Mouse (Mus musculus) liver, embryonic 13.5 days (tissue): ENCODE data around the gene Adam12. TPM values are rescaled to one million over a fixed set of nuclear protein-coding genes. Genes with fewer than 3 reads are reported as not detected.

ENCODE experiments used
- ATAC-seq: fragments of 200-750 bp; cut with Nextera tagmentation; 2 replicates; pipeline ENCODE4 v1.8.0; 2017; ENCODE audit warnings: low read depth, mild to moderate bottlenecking, moderate number of reproducible peaks, moderate library complexity
- DNase-seq: peaks from one replicate; pipeline ENCODE4 v3.0.0; 2022
- H3K27ac ChIP-seq: fragments of 300-500 bp; sonication (generic); 2 replicates; pipeline ENCODE4 v1.5.1; 2015; ENCODE audit warnings: moderate library complexity, mild to moderate bottlenecking, inconsistent platforms
- H3K27me3 ChIP-seq: fragments of 300-500 bp; sonication (generic); 2 replicates; pipeline ENCODE4 v1.6.1; 2015; ENCODE audit warnings: mild to moderate bottlenecking, inconsistent platforms
- H3K36me3 ChIP-seq: fragments of 300-500 bp; sonication (generic); 2 replicates; pipeline ENCODE4 v1.6.1; 2015; ENCODE audit warnings: mild to moderate bottlenecking, inconsistent platforms
- H3K4me1 ChIP-seq: fragments of 300-500 bp; sonication (generic); replicated peaks from 2 replicates; pipeline ENCODE4 v1.6.1; 2015; ENCODE audit warnings: inconsistent platforms
- H3K4me2 ChIP-seq: fragments of 300-500 bp; sonication (generic); 2 replicates; pipeline ENCODE4 v1.6.1; 2015; ENCODE audit warnings: inconsistent platforms, mild to moderate bottlenecking, moderate library complexity
- H3K4me3 ChIP-seq: fragments of 300-500 bp; sonication (generic); replicated peaks from 2 replicates; pipeline ENCODE4 v1.5.1; 2015; ENCODE audit warnings: mild to moderate bottlenecking, inconsistent platforms
- H3K9ac ChIP-seq: fragments of 300-500 bp; sonication (generic); 2 replicates; pipeline ENCODE4 v1.6.1; 2015; ENCODE audit warnings: mild to moderate bottlenecking, inconsistent platforms
- H3K9me3 ChIP-seq: fragments of 300-500 bp; sonication (generic); replicated peaks from 2 replicates; pipeline ENCODE4 v1.6.1; 2016; ENCODE audit warnings: inconsistent platforms
- WGBS: fragments of 180-500 bp; shearing (Covaris S2); methylation state at CpG from one replicate; pipeline ENCODE4 v1.1.7; 2015; ENCODE audit not compliant: insufficient replicate concordance; 5-methylcytosine and 5-hydroxymethylcytosine counted together
- polyA plus RNA-seq: library from polyadenylated mRNA; unstranded; fragments of >200 nt; fragmentation: Nextera tagmentation; extraction: Ambion mirVana; gene quantifications from 2 replicates; pipeline ENCODE4 v1.2.1, GENCODE M21; 2015

The Adam12 gene
- polyA plus RNA-seq, 1 experiment from 2014 or later: 1.5 TPM

DNA sequence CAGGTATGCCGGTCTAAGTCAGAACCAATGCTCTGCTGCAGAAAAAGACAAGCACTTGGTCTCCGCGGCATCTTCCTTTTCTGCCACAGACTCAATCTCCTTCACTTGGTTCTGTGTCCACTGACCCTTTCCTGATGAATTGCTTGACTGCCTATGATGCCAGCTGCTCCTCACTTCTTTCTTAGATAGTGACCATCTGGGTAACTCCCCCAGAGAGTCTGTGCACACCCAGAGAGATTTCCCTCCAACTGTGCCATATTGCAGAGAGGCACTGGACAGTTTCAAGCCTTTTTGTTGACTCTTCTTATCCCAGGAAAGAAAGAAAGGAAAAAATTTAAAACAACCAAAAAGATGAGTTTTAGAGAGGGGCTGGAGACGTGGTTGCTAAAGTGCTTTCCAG is 310.7 kb downstream of the Adam12 start:
- H3K4me1 ChIP-seq: no peaks in the 10 kb centered on the region; the same call in 1 of the 2 replicates
- H3K9me3 ChIP-seq: no peaks in the 10 kb centered on the region
- H3K27ac ChIP-seq: no peak overlapping the region
- no peaks in the 10 kb centered on the region for H3K27me3 ChIP-seq
- ATAC-seq: no peak
- H3K9ac ChIP-seq: no peak overlapping the region
- whole genome bisulfite sequencing: 80% methylated on average over 4 of the region's 4 CpGs
- no peak overlapping the region for H3K4me3 ChIP-seq
- H3K4me2 ChIP-seq: no peak overlapping the region
- DNase-seq: no peak
- no peaks in the 10 kb centered on the region for H3K36me3 ChIP-seq

DNA sequence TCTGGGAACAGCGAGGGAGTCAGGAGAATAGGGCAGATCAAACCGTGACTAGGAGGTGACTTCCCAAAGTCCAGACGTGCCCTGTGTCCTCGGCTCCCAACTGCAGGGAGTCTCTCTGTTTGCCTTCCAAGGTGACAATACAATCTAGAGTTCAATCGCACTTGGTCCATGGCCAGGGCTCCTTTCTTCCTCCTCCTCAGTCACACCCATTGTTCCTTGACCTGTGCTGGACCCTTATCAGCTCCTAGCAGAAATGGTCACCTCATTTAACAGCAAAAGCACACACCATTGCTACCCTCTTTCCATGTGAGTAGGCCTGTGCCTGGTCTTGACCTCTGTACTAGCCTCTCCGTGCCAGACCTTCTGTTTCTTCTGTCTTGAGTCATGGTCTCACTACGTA is 311.2 kb downstream of the Adam12 start:
- no peak overlapping the region for H3K27ac ChIP-seq
- no peak for ATAC-seq
- H3K4me3 ChIP-seq: no peak overlapping the region
- no peak overlapping the region for H3K4me2 ChIP-seq
- H3K27me3 ChIP-seq: no peaks in the 10 kb centered on the region
- DNase-seq: no peak
- no peak overlapping the region for H3K9ac ChIP-seq
- H3K36me3 ChIP-seq: no peaks in the 10 kb centered on the region
- WGBS: 47% methylated on average over 7 of the region's 7 CpGs
- no peaks in the 10 kb centered on the region for H3K9me3 ChIP-seq
- H3K4me1 ChIP-seq: no peaks in the 10 kb centered on the region; the same call in 1 of the 2 replicates

DNA sequence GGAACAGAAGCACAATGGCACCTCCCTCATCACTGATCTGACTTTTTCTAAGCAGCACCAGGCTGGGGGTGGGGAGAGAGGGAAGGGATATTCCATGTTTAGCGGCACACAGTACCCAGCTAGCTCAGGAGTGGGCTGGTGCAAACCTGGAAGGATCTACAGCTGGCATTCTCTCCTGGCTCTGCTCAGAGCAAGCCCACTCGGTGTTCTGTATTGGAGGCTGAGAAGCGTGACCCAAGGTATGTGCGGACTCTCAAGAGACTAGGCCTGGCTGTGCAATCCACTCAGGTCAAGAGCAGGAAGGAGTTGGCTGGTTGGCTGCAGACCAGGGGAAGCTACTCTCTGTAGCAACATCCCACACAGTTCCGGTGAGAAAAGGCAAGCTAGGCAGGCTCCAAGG is 312.0 kb downstream of the Adam12 start:
- H3K9ac ChIP-seq: no peak overlapping the region
- H3K27me3 ChIP-seq: no peaks in the 10 kb centered on the region
- H3K4me1 ChIP-seq: no peaks in the 10 kb centered on the region; the same call in 1 of the 2 replicates
- H3K4me3 ChIP-seq: no peak overlapping the region
- H3K4me2 ChIP-seq: no peak overlapping the region
- 71% methylated on average over 5 of the region's 5 CpGs for WGBS
- no peaks in the 10 kb centered on the region for H3K9me3 ChIP-seq
- ATAC-seq: no peak
- H3K36me3 ChIP-seq: no peaks in the 10 kb centered on the region
- DNase-seq: no peak
- H3K27ac ChIP-seq: no peak overlapping the region

GRCm38 (mm10) chr7:133919306-133919705 is 312.6 kb downstream of the Adam12 start:
- Histone ChIP-seq H3K4me2 (no peak overlapping the region), H3K9me3 (no peaks in the 10 kb centered on the region), H3K4me3 (no peak overlapping the region), H3K36me3 (no peaks in the 10 kb centered on the region), H3K9ac (no peak overlapping the region), H3K4me1 (no peaks in the 10 kb centered on the region; the same call in 1 of the 2 replicates), H3K27me3 (no peaks in the 10 kb centered on the region), H3K27ac (no peak overlapping the region)
- WGBS: 55% methylated on average over 5 of the region's 5 CpGs
- DNase-seq (no peak), ATAC-seq (no peak)

DNA sequence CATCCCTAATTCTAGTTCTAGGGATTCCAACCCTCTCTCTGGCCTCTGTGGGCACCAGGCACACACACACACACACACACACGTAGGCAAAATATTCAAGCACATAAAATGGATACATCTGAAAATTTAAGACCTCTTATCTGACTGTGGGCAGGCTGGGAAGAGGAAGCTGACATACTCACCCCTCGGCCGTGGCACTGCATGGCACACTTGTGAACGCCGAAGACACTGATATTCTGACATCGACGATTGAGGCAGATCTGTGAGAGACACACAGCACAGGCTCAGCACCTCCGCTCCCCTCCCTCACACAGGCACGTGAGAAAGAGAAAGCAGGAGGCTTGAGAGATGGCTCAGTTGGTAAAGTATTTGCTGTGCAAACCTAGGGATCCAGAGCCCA is 315.7 kb downstream of the Adam12 start:
- Histone ChIP-seq H3K27me3 (no peaks in the 10 kb centered on the region), H3K4me1 (no peaks in the 10 kb centered on the region), H3K9me3 (no peaks in the 10 kb centered on the region), H3K36me3 (no peaks in the 10 kb centered on the region), H3K9ac (no peak overlapping the region), H3K4me2 (no peak overlapping the region), H3K4me3 (no peak overlapping the region), H3K27ac (no peak overlapping the region)
- no peak for DNase-seq
- ATAC-seq: no peak
- WGBS: 43% methylated on average over 9 of the region's 9 CpGs

DNA sequence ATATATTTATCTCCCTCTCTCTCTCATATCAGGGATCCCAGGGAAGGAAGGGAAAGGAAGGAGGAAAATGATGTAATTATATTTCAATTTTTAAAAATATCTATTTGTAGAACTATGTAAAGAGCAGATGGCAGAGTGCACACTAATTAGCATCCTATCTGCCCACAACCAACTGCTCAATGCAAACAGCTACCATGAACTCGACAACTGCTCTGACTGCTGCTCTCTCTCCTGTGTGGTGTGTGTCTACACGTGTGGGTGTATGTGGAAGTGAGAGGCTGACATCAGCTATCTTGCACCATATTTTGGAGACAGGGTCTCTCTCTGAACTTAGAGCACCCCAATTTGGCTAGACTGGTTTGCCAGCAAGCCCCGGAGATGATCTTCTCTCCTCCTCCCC is 320.1 kb downstream of the Adam12 start:
- WGBS: 72% methylated on average over 3 of the region's 3 CpGs

DNA sequence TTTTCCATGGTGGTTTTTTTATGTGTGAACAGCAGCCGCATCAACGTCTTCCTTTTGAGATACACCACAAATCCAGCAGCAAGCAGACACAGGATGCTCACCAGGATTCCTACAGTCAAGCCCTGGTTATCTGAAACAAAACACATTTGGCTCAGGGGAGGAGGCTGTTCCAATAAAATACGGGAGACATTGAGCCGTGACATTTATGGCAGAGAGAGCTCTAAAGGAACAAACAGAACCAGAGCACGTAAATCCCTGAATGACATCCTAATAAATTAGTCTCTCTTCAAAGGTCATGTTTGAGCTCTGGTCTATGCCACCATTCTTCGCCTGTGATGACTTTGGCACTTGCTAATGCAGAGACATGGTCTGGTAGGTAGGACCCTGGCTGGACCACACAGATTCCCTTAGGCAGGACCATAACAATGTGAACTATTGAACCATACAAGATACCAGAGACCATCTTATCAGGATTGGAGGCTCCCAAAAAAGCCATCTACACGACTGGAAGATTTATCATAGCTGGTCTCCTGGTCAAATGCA is 322.0 kb downstream of the Adam12 start:
- Histone ChIP-seq H3K4me3 (no peak overlapping the region), H3K4me1 (no peaks in the 10 kb centered on the region), H3K9ac (no peak overlapping the region), H3K4me2 (no peak overlapping the region), H3K27me3 (no peaks in the 10 kb centered on the region), H3K27ac (no peak overlapping the region), H3K36me3 (no peaks in the 10 kb centered on the region), H3K9me3 (no peaks in the 10 kb centered on the region)
- ATAC-seq (no peak), DNase-seq (no peak)
- 62% methylated on average over 7 of the region's 7 CpGs for WGBS

More for the DNA sequence above, 320.1 kb downstream of the Adam12 start:
- H3K36me3 ChIP-seq: no peaks in the 10 kb centered on the region
- no peak overlapping the region for H3K4me2 ChIP-seq
- H3K9ac ChIP-seq: no peak overlapping the region
- DNase-seq (no peak), ATAC-seq (no peak)
- H3K4me3 ChIP-seq: no peak overlapping the region
- no peak overlapping the region for H3K27ac ChIP-seq
- no peaks in the 10 kb centered on the region for H3K27me3 ChIP-seq
- H3K4me1 ChIP-seq: no peaks in the 10 kb centered on the region
- no peaks in the 10 kb centered on the region for H3K9me3 ChIP-seq

GRCm38 (mm10) chr7:133908966-133909365 is 323.0 kb downstream of the Adam12 start:
- Histone ChIP-seq H3K27me3 (no peaks in the 10 kb centered on the region), H3K4me1 (no peaks in the 10 kb centered on the region), H3K27ac (no peak overlapping the region), H3K9ac (no peak overlapping the region), H3K4me2 (no peak overlapping the region), H3K36me3 (no peaks in the 10 kb centered on the region), H3K9me3 (no peaks in the 10 kb centered on the region), H3K4me3 (no peak overlapping the region)
- 54% methylated on average over 4 of the region's 4 CpGs for WGBS
- no peak for ATAC-seq
- DNase-seq: no peak

DNA sequence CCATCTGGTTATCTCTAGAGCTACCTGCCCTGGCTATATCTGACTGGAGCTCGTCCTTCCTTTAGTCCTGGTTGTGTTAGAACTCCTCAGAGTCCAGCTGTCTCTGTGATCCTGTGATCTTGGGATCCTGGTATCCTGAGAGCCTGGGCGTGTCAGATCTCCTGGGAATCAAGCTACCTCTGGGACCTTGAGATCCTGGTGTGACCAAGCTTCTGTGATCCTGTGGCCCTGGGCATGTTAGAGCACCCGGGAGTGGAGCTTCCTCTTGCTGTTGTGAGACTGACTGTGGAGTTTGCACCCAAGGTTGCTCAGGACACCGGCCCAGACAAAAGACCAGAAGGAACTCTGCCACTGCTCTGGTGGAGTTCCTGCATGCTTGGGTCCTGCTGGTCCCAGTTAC is 332.6 kb downstream of the Adam12 start:
- H3K4me3 ChIP-seq: no peak overlapping the region
- no peak overlapping the region for H3K27ac ChIP-seq
- ATAC-seq (no peak), DNase-seq (no peak)
- no peak overlapping the region for H3K4me2 ChIP-seq
- no peaks in the 10 kb centered on the region for H3K36me3 ChIP-seq
- no peaks in the 10 kb centered on the region for H3K9me3 ChIP-seq
- H3K27me3 ChIP-seq: no peaks in the 10 kb centered on the region
- H3K4me1 ChIP-seq: no peaks in the 10 kb centered on the region
- H3K9ac ChIP-seq: no peak overlapping the region
- WGBS: 45% methylated on average over 4 of the region's 4 CpGs

- no peaks in the 10 kb centered on the region for H3K9me3 ChIP-seq
- H3K4me1 ChIP-seq: no peaks in the 10 kb centered on the region
- DNase-seq (no peak), ATAC-seq (no peak)
- H3K4me3 ChIP-seq: no peak overlapping the region
- 46% methylated on average over 4 of the region's 4 CpGs for WGBS
- H3K27me3 ChIP-seq: no peaks in the 10 kb centered on the region
- no peak overlapping the region for H3K4me2 ChIP-seq
- H3K36me3 ChIP-seq: no peaks in the 10 kb centered on the region
- no peak overlapping the region for H3K9ac ChIP-seq
- no peak overlapping the region for H3K27ac ChIP-seq
Measured at GRCm38 (mm10) chr7:133891796-133892195, 340.1 kb downstream of the Adam12 start.

DNA sequence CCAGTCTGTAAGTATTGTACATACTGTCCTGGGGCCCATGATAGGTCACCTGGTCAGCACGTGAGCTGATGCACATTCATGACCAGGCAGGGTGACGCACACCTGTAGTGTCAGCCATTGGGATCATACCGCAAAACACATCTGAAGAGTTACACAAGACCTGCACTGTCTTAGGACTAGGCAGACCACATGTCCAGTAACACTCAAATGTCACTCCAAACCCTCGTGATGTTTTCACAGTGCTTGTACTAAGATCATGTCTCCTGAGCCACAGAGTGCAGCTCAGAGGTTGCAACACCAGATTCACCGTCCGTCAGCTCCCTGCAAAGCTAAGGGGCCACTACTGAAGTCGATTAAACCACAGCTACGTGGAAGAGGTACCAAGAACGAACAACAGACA is 340.6 kb downstream of the Adam12 start:
- no peak overlapping the region for H3K4me2 ChIP-seq
- no peaks in the 10 kb centered on the region for H3K4me1 ChIP-seq
- H3K9ac ChIP-seq: no peak overlapping the region
- no peak overlapping the region for H3K27ac ChIP-seq
- 61% methylated on average over 9 of the region's 9 CpGs for WGBS
- H3K36me3 ChIP-seq: no peaks in the 10 kb centered on the region
- H3K9me3 ChIP-seq: no peaks in the 10 kb centered on the region
- H3K4me3 ChIP-seq: no peak overlapping the region
- ATAC-seq: no peak
- no peaks in the 10 kb centered on the region for H3K27me3 ChIP-seq
- no peak for DNase-seq

DNA sequence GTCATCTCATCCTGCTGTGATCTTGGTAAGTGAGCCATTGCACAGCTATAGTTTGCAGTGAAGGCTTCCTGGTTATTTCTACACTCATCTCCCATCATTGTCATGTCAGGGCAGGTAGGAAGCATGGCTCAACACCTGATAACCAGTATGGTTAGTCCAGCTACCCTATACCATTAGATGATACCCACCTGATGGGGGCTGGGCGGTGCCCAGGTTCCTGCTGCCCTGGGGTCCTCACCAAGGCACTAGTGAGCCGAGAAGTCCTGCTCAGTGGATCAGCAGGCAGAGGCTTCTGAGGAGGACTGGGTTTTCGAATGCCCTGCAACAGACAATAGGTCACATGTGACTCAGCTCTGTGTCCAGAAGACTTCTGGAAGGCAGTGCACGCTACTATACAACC is 342.0 kb downstream of the Adam12 start:
- Histone ChIP-seq H3K9me3 (no peaks in the 10 kb centered on the region), H3K4me3 (no peak overlapping the region), H3K36me3 (no peaks in the 10 kb centered on the region), H3K27ac (no peak overlapping the region), H3K27me3 (no peaks in the 10 kb centered on the region), H3K9ac (no peak overlapping the region), H3K4me1 (no peaks in the 10 kb centered on the region), H3K4me2 (no peak overlapping the region)
- WGBS: 59% methylated on average over 4 of the region's 4 CpGs
- DNase-seq: no peak
- no peak for ATAC-seq
